Mouse (Mus musculus) limb, embryonic 13.5 days (tissue): Measurements from ENCODE around the gene Grip1. TPM values are rescaled to one million over a fixed set of nuclear protein-coding genes. Genes with fewer than 3 reads are reported as not detected.

Source experiments
- ATAC-seq: fragments of 200-750 bp; cut with Nextera tagmentation; 2 replicates; pipeline ENCODE4 v1.8.0; 2017; ENCODE audit warnings: low read depth, moderate number of reproducible peaks, moderate TSS enrichment; ENCODE audit not compliant: low FRiP score
- H3K27ac ChIP-seq: fragments of 300-500 bp; sonication (generic); 2 replicates; pipeline ENCODE4 v1.5.1; 2015; ENCODE audit warnings: inconsistent platforms, mild to moderate bottlenecking, moderate library complexity
- H3K27me3 ChIP-seq: fragments of 300-500 bp; sonication (generic); 2 replicates; pipeline ENCODE4 v1.6.1; 2015; ENCODE audit warnings: mild to moderate bottlenecking, inconsistent platforms
- H3K36me3 ChIP-seq: fragments of 300-500 bp; sonication (generic); 2 replicates; pipeline ENCODE4 v1.6.1; 2015; ENCODE audit warnings: inconsistent platforms, mild to moderate bottlenecking, moderate library complexity
- H3K4me1 ChIP-seq: fragments of 300-500 bp; sonication (generic); 2 replicates; pipeline ENCODE4 v1.6.1; 2015; ENCODE audit warnings: inconsistent platforms
- H3K4me2 ChIP-seq: fragments of 300-500 bp; sonication (generic); replicated peaks from 2 replicates; pipeline ENCODE4 v1.6.1; 2015; ENCODE audit warnings: inconsistent platforms, mild to moderate bottlenecking, moderate library complexity
- H3K4me3 ChIP-seq: fragments of 300-500 bp; sonication (generic); 2 replicates; pipeline ENCODE4 v1.5.1; 2015; ENCODE audit warnings: moderate library complexity, mild to moderate bottlenecking, inconsistent platforms
- H3K9ac ChIP-seq: fragments of 300-500 bp; sonication (generic); 2 replicates; pipeline ENCODE4 v1.6.1; 2015; ENCODE audit warnings: mild to moderate bottlenecking, inconsistent platforms
- H3K9me3 ChIP-seq: fragments of 300-500 bp; sonication (generic); 2 replicates; pipeline ENCODE4 v1.6.1; 2016; ENCODE audit warnings: inconsistent platforms
- WGBS: fragments of 180-500 bp; shearing (Covaris S2); methylation state at CpG from one replicate; pipeline ENCODE4 v1.1.7; 2015; 5-methylcytosine and 5-hydroxymethylcytosine counted together
- polyA plus RNA-seq: library from polyadenylated mRNA; unstranded; fragments of >200 nt; fragmentation: Nextera tagmentation; extraction: Ambion mirVana; gene quantifications from 2 replicates; pipeline ENCODE4 v1.2.1, GENCODE M21; 2015

The Grip1 gene
- polyA plus RNA-seq, 1 experiment from 2014 or later = 5.1 TPM

DNA sequence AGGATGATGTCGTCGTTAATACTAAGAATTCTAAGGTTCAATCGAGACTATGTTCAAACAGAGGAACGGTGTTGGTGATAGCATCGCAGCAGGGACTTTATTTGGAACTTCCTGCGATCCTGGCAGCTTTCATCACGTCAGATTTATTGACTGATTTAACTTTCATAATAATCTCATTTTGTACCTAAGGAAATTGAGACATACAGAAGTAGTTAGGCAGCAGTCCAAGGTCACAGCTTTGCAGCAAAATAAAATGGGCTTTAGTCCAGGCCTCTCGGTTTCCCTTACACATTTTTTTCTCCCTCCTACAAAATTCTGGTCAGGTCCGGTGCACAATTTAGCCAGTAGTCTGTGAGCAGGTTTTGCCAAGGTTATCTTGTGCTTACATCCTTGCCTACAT lies 178.3 kb downstream of the Grip1 start:
- H3K4me3 ChIP-seq = no peak overlapping the region
- no peak for ATAC-seq
- H3K9ac ChIP-seq = no peak overlapping the region
- no peaks in the 10 kb centered on the region for H3K36me3 ChIP-seq
- no peak overlapping the region for H3K27ac ChIP-seq
- no peaks in the 10 kb centered on the region for H3K9me3 ChIP-seq
- WGBS = 24% methylated on average over 9 of the region's 9 CpGs
- H3K4me1 ChIP-seq = peaks cover 15% of the 10 kb centered on the region
- H3K4me2 ChIP-seq = no peak overlapping the region
- H3K27me3 ChIP-seq = 0 out of 2 replicates have a peak, but pooled peaks cover 11% of the 10 kb centered on the region

DNA sequence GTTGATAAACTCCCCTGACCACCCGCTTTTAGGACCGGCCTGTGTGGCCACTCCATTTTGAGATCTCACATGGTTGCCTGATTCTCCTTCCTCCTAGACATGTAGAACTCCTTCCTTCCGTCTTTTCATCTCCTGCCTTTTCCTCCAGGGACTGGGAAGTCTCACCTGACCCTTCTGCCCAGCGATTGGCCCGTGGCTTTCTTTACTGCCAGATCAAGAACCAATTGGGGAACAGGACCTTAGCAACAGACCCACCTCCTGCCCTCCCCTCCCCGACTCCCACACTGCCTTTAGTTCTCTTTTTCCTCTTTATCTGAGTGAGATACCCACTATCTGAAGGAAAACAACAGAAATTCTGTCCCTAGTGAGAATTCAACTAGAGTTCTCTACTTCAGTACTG lies 180.9 kb downstream of the Grip1 start:
- H3K9ac ChIP-seq = no peak overlapping the region
- 75% methylated on average over 6 of the region's 6 CpGs for WGBS
- H3K4me2 ChIP-seq = no peak overlapping the region
- no peaks in the 10 kb centered on the region for H3K9me3 ChIP-seq
- no peak overlapping the region for H3K27ac ChIP-seq
- no peaks in the 10 kb centered on the region for H3K36me3 ChIP-seq
- peaks cover 16% of the 10 kb centered on the region for H3K4me1 ChIP-seq
- H3K4me3 ChIP-seq = no peak overlapping the region
- H3K27me3 ChIP-seq = peaks cover 7% of the 10 kb centered on the region; the same call in 1 of the 2 replicates
- ATAC-seq = no peak

DNA sequence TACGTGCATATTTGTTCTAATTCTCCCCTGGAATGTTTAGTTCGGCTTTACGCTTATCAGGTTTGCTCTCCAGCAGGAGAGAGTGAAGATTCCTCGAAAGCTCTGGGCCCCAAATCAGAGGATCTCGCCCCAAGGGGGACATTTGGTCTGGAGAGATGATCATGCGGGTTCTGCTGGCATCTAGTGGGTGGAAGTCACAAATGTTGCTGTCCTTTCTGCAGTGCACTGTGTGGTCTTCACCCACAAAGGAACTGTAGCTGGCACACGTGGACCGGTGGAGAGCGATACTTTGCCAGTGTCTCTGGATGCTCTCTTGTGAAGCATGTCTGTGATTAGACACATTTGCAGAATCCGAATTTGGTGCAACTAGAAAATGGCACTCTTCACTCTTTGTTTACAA lies 186.9 kb downstream of the Grip1 start:
- Histone ChIP-seq H3K9ac (no peak overlapping the region), H3K4me3 (no peak overlapping the region), H3K27ac (no peak overlapping the region), H3K36me3 (no peaks in the 10 kb centered on the region), H3K4me1 (peaks cover 14% of the 10 kb centered on the region), H3K9me3 (no peaks in the 10 kb centered on the region), H3K4me2 (no peak overlapping the region), H3K27me3 (no peaks in the 10 kb centered on the region; the same call in 1 of the 2 replicates)
- ATAC-seq = no peak
- 84% methylated on average over 10 of the region's 10 CpGs for WGBS

DNA sequence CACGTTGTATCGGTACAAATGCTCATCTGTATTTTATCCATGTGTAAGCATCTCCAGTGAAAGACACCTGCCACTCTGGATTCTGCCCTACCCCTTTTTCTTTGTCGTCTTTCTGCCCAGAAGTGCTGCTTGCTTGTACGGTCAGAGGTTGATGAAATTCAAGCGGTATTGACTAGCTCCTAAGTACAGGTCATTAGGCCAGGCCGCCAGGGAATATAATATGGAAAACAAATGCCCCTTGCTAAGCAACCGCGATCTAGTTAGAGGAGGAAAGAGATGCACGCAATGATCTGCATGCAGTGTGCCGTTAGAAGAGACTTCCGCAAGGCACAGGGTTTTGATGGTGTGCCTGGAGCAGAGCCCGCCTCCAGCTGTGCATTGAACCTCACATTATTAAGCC lies 187.4 kb downstream of the Grip1 start:
- Histone ChIP-seq H3K4me3 (no peak overlapping the region), H3K4me2 (no peak overlapping the region), H3K36me3 (no peaks in the 10 kb centered on the region), H3K27me3 (no peaks in the 10 kb centered on the region; the same call in 1 of the 2 replicates), H3K4me1 (peaks cover 14% of the 10 kb centered on the region), H3K9ac (no peak overlapping the region), H3K9me3 (no peaks in the 10 kb centered on the region), H3K27ac (no peak overlapping the region)
- no peak for ATAC-seq
- WGBS = 72% methylated on average over 12 of the region's 12 CpGs

DNA sequence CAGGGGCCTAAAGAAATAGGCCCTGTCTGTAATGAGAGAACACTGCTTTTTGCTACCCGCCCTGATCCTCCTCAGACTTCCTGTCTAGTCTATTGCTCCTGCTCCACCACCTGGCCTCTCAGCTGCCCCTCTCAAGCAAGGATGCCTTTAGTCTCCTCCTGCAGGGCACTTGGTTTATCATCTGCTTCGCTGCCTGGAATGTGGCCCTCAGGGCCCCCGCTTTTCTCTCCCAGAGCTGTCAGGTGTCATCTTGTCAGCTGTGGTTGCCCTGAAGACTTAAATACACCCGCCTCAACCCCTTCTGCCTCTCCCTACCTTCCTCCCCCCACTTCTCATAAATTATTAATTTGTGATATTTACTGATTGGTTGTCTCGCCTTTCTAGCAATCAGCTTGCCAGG lies 190.7 kb downstream of the Grip1 start:
- H3K27ac ChIP-seq = no peak overlapping the region
- H3K4me1 ChIP-seq = peaks cover 14% of the 10 kb centered on the region
- H3K9me3 ChIP-seq = no peaks in the 10 kb centered on the region
- WGBS = 51% methylated on average over 5 of the region's 5 CpGs
- 0 out of 2 replicates have a peak, but pooled peaks have one; percentile 15 for ATAC-seq
- no peaks in the 10 kb centered on the region for H3K36me3 ChIP-seq
- no peak overlapping the region for H3K9ac ChIP-seq
- no peaks in the 10 kb centered on the region; the same call in 1 of the 2 replicates for H3K27me3 ChIP-seq
- H3K4me3 ChIP-seq = no peak overlapping the region
- no peak overlapping the region for H3K4me2 ChIP-seq

DNA sequence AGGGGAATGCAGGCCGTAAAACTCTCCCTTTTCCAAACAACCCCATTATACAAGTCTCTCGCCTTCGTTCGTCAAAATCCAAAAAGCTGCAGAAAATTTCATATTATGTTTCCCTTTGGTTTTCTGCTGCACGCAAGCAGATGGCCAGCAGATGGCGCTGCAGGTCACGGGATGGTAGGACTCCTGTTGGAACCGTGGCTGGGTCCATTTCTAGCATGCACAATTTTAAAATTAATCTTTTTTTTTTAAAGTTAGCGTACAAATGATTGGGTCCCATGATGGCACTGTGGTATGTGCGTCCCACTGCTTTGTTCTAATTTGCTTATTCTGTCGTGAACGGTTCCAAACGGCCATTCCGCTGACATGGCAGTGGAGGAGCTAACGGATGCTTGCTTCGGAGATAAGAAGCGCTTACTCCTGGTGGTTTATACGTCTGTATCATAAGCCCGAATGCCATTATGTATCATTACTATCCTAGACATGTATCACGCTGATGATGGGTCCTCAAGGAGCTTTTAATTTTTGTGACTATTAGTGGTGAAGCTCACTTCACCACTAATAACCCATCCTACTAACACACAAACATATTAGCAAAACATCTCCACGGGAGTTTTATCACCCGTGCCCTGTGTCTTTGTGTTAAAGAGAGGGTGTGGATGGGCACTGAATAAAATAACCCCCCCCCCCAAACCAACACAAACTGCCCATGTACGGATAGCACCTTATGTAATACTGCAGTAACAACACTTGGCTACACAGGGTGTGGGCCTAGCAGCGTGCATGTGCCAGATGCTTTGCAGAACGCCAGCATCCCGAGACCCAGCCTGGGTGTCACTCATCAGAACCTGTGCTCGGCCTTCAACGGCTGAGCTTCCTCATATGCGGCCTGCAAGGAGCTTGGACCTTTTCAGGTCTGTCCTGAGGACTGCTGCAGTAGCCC lies 193.1 kb downstream of the Grip1 start:
- H3K4me2 ChIP-seq = peak overlapping the region; percentile 12; the same call in 1 of the 2 replicates
- no peaks in the 10 kb centered on the region for H3K36me3 ChIP-seq
- peaks cover 10% of the 10 kb centered on the region for H3K4me1 ChIP-seq
- ATAC-seq = no peak
- no peak overlapping the region for H3K27ac ChIP-seq
- 63% methylated on average over 29 of the region's 29 CpGs for WGBS
- H3K9ac ChIP-seq = no peak overlapping the region
- H3K9me3 ChIP-seq = no peaks in the 10 kb centered on the region
- H3K4me3 ChIP-seq = no peak overlapping the region
- no peaks in the 10 kb centered on the region for H3K27me3 ChIP-seq

DNA sequence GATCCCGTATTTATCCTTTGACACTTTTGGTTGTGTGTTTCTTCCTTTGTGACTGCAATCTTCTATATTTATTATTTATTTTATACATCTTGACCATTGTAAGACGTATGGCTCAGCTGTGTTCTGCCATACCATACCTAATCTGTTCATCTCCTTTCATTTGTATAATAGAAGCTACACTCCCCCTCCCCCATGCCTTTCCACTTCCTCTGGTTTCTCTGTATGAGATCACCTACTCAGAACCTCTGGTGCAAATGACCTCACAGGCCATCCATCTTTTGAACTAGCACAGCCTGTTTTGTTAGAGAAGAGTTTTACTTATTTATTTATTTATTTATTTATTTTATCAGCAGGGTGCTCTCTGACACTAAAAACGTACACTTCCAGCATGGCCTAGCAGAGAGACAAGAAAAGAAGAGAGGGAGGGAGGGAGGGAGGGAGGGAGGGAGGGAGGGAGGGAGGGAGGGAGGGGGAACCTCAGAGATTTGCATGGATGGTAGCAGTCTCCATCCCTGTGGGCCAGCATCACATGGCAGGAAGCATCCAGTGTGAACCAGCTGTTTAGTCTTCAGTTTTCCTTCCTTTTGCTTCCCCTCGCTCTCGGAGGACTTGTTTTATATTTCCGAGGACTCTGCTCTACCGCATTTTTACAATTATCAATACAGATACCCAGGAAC lies 207.2 kb downstream of the Grip1 start:
- H3K4me3 ChIP-seq = no peak overlapping the region
- peaks cover 11% of the 10 kb centered on the region for H3K9me3 ChIP-seq
- no peak overlapping the region for H3K9ac ChIP-seq
- no peak overlapping the region for H3K4me2 ChIP-seq
- WGBS = 56% methylated on average over 7 of the region's 7 CpGs
- H3K36me3 ChIP-seq = no peaks in the 10 kb centered on the region
- no peak overlapping the region for H3K27ac ChIP-seq
- H3K27me3 ChIP-seq = no peaks in the 10 kb centered on the region
- no peak for ATAC-seq
- H3K4me1 ChIP-seq = peaks cover 8% of the 10 kb centered on the region; the same call in 1 of the 2 replicates

DNA sequence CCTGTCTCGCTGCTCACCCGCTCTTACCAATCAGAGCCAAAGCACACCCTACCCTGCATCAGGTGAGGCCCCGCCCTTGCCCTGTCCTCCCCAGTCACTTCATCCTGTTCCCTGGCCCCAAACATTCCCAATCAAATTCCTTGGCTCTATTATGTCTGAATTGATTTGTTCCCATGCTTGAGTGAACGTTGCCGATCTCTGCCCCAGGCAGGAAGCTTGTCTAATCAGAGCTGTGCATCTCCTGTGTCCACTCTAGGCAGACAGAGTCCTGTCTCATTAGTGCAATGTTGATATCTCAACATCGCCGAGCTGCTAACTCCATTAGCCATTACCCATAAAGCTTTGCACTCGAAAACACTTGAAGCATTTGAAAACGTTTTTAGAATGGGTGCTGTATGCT lies 210.0 kb downstream of the Grip1 start:
- Histone ChIP-seq H3K27me3 (no peaks in the 10 kb centered on the region), H3K36me3 (no peaks in the 10 kb centered on the region), H3K4me2 (no peak overlapping the region), H3K9ac (no peak overlapping the region), H3K4me1 (peaks cover 10% of the 10 kb centered on the region), H3K27ac (no peak overlapping the region), H3K9me3 (no peaks in the 10 kb centered on the region), H3K4me3 (no peak overlapping the region)
- no peak for ATAC-seq
- 86% methylated on average over 9 of the region's 9 CpGs for WGBS

DNA sequence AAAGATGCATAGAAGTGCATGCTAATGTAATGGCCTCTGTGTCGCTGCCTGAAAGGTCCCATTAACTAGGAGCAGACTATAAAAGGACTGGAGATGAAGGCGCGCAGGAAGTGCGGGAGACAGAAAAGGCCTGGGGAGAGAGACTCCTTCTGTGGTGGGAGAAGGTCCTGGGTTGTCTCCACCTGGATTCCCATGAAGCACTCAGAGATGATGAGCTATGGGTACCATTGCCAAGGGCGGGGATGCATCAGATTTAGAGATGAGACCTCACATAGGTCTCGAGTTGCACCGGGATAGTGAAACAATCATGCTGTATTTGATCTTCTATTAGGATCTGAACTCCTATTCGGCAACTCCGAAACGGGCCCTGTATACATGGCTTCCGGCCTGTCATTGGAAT lies 212.8 kb downstream of the Grip1 start:
- H3K9me3 ChIP-seq = no peaks in the 10 kb centered on the region
- no peak for ATAC-seq
- no peaks in the 10 kb centered on the region for H3K27me3 ChIP-seq
- no peak overlapping the region for H3K9ac ChIP-seq
- 66% methylated on average over 11 of the region's 11 CpGs for WGBS
- H3K4me3 ChIP-seq = no peak overlapping the region
- H3K27ac ChIP-seq = no peak overlapping the region
- H3K36me3 ChIP-seq = no peaks in the 10 kb centered on the region
- H3K4me1 ChIP-seq = peaks cover 6% of the 10 kb centered on the region
- H3K4me2 ChIP-seq = no peak overlapping the region

DNA sequence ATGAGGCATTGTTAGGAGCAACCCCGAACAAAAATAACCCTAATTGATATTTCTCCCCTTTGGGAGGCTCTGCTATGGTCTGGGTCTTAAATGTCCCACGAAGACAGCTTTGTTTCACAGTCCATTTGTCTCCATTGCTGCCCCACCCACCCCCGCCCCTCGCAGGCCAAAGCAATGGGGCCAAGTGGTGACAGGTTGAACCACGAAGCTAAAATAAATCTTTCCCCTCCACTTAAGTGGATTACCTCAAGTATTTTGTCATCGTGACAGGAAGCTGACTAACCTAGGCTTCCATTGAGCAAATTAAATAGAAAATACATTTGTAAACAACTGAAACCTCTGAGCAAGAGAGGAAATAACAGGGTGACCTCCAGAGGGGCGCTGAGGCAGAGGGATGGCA lies 216.8 kb downstream of the Grip1 start:
- Histone ChIP-seq H3K9ac (no peak overlapping the region), H3K36me3 (no peaks in the 10 kb centered on the region), H3K4me1 (peaks cover 3% of the 10 kb centered on the region), H3K4me3 (no peak overlapping the region), H3K27me3 (no peaks in the 10 kb centered on the region), H3K9me3 (no peaks in the 10 kb centered on the region), H3K4me2 (no peak overlapping the region), H3K27ac (no peak overlapping the region)
- WGBS = 58% methylated on average over 7 of the region's 7 CpGs
- ATAC-seq = no peak

DNA sequence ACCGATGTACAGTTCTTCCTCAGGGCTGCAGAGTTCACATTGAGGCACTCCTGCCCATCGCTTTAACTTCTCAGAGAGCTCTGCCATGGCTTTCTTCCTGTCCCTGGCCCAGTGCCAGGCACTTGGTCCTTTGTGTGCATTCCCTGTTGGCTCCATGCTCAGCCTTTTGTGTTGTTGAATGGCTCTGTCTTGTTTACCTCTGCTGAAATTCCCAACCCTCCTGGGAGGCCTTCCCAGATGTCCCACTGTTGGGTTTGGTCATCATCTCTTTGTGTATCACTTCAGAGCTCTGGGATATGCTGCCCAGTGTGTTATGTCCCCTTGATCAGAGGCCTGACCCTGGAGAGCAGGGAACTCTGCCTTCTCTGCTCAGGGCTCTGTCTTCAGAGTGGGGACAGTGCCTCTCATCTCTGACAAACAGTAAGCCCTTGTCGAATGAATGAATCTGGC lies 230.8 kb downstream of the Grip1 start:
- Histone ChIP-seq H3K9me3 (no peaks in the 10 kb centered on the region), H3K36me3 (no peaks in the 10 kb centered on the region), H3K4me3 (no peak overlapping the region), H3K27me3 (no peaks in the 10 kb centered on the region), H3K27ac (no peak overlapping the region), H3K4me2 (no peak overlapping the region), H3K4me1 (peaks cover 14% of the 10 kb centered on the region), H3K9ac (no peak overlapping the region)
- WGBS = 85% methylated on average over 3 of the region's 3 CpGs
- ATAC-seq = no peak

DNA sequence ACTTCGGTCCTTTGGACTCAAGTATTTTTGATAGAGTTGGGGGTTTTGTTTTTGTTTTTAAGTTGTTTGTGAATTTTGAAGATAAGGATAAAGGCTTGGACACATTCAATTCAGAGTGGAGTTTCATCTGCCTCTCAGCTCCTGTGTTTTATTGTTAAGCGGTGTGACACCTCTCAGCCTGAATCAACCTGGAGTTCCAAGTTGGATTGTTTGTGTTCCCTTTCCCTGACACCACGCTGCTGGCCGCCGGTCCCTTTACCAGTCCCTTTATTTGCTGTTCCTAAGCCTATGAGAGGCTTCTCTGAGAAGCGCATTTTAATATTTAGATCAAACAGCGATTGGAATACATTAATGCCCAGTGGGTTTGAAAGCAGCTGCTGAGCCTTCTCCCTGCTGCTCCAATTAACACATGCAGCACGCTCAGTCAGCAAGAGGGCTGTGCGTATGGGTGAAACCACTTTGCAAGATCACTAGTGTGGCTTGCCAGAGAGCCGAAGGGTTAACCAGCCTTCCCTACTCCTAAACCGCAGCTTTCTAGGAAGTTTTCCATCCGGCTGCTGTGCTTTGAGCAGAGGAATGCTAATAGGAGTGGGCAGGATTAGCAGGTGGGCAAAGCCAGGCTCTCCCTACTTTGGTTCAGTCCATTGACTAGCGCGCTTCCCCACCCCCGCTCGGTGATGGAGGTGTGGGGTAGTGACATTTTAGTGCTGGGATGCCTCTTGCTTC lies 237.9 kb downstream of the Grip1 start:
- Histone ChIP-seq H3K27ac (no peak overlapping the region), H3K4me1 (peaks cover 29% of the 10 kb centered on the region), H3K4me2 (peak overlapping the region; percentile 75), H3K27me3 (peaks cover 41% of the 10 kb centered on the region), H3K36me3 (no peaks in the 10 kb centered on the region), H3K9me3 (no peaks in the 10 kb centered on the region), H3K4me3 (peak overlapping the region; percentile 38), H3K9ac (0 out of 2 replicates have a peak overlapping the region, but pooled peaks have one; percentile 9)
- ATAC-seq = 0 out of 2 replicates have a peak, but pooled peaks have one; percentile 28
- 3% methylated on average over 16 of the region's 16 CpGs for WGBS
